In the genomic region with DNA sequence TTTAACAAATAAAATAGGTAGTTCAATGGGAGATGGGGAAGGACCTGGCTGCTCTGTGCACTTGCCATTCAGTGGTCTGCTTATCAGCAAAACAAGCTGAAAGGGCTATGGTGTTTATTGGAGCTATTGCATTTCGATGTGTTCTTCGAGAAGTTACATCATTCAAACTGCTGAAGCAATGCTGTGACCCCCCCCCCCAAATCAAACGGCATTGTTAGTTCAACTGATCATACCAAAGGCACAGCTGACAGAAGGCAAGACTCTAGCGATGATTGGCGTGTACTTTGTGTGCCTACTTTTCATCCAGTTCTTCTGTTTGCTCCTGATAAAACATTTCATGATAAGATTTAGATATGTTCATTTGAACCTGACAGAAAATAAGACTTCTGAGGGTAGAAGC, we compare ENCODE assay signal across 9 mouse cellular contexts. TPM values are rescaled to one million over a fixed set of nuclear protein-coding genes. Genes with fewer than 3 reads are reported as not detected.
DNase-seq lines count a peak whose midpoint lies in the region; ATAC-seq and TF ChIP-seq lines count a peak whose summit lies in the region.
"Had no signal": no experiment of that assay in that cellular context is flagged by ENCODE, and none has a peak within 500 bp of the region (broad histone marks: within the 10 kb centered on the region; RNA-seq: fewer than 3 reads in every experiment).

No protein-coding gene starts in this region.

- DNase-seq in embryo, embryonic 11 days = peak; percentile 23
- DNase-seq in embryo, embryonic 10 days (ENCODE audit: low spot score) = no peak
- peak; percentile 18 for DNase-seq in G1E (ENCODE audit: low spot score)
- DNase-seq in hindbrain, embryonic 10.5 days (ENCODE audit: low spot score) = no peak
- no peak for DNase-seq in c-Kit-positive CD71-positive TER-119-positive erythroid progenitor cells, embryonic 14.5 days (ENCODE audit: low spot score)
- no peak for DNase-seq in cerebellum, adult 11 months

- H3K4me1 ChIP-seq in G1E (ENCODE audit: insufficient read depth, low read depth, low read length) = peaks cover 38% of the 10 kb centered on the region
- H3K4me1 ChIP-seq in hindbrain, embryonic 10.5 days (replicated peaks) = peaks cover 27% of the 10 kb centered on the region

- H3K4me3 ChIP-seq in G1E (ENCODE audit: low read depth, low read length) (peak overlapping the region; percentile 99), macrophage (ENCODE audit: inconsistent target) (peak overlapping the region; percentile 35)
- peak overlapping the region; percentile 84 for H3K4me3 ChIP-seq in hindbrain, embryonic 10.5 days

- peaks cover 31% of the 10 kb centered on the region for H3K36me3 ChIP-seq in G1E (replicated peaks)
- H3K36me3 ChIP-seq in hindbrain, embryonic 10.5 days = peaks cover 28% of the 10 kb centered on the region
- peaks cover 10% of the 10 kb centered on the region; the same call in 1 of the 2 replicates for H3K36me3 ChIP-seq in macrophage (ENCODE audit: inconsistent target)

- no peak for TF ChIP-seq CTCF in G1E (IDR thresholded peaks at IDR 0.05; ENCODE audit: low read depth, low read length)

- peak overlapping the region; percentile 99 for H3K27ac ChIP-seq in hindbrain, embryonic 10.5 days
- no peak overlapping the region for H3K27ac ChIP-seq in macrophage

- ATAC-seq in G1E (ENCODE audit: extremely low read depth, insufficient number of reproducible peaks, low FRiP score, poor library complexity, severe bottlenecking) = no peak
- no peak for ATAC-seq in frontal cortex, adult (ENCODE audit: low TSS enrichment)

- 73% methylated on average over 5 of the region's 5 CpGs for WGBS in hindbrain, embryonic 10.5 days
- 30% methylated on average over 5 of the region's 5 CpGs for WGBS in macrophage (ENCODE audit: missing documents)

- H3K9me3 ChIP-seq in G1E (replicated peaks) = no peaks in the 10 kb centered on the region
- no peaks in the 10 kb centered on the region for H3K9me3 ChIP-seq in hindbrain, embryonic 10.5 days

- peaks cover 21% of the 10 kb centered on the region for H3K79me2 ChIP-seq in macrophage (ENCODE audit: inconsistent target)

- H3K27me3 ChIP-seq in G1E (ENCODE audit: insufficient read depth, low read length) = peaks cover 12% of the 10 kb centered on the region
- H3K27me3 ChIP-seq in hindbrain, embryonic 10.5 days (ENCODE audit: insufficient read depth, poor library complexity, severe bottlenecking) = no peaks in the 10 kb centered on the region

RNA-seq across cellular contexts. Expression of a gene that starts 0.8 kb away (rescaled TPM):
- total RNA-seq in G1E (2014; fragmentation: Nextera tagmentation) (36.6 and 37.0 TPM in 2 replicates), G1E (2017) (36.0 and 42.4 TPM in 2 replicates)
- polyA plus RNA-seq in G1E (2012) (13.2 and 14.0 TPM in 2 replicates), macrophage (2018) (12.5 to 17.1 TPM (median 16.3 TPM) in 3 replicates)
- polyA plus RNA-seq in hindbrain, embryonic 10.5 days (2016; fragmentation: Nextera tagmentation; extraction: Ambion mirVana) = 114 and 131 TPM in 2 replicates
- 10 to 100 TPM; 23.6 to 62.1 (median 36.3) TPM for total RNA-seq in macrophage (2018; cell fraction: chromatin; rRNA removed)
- total RNA-seq in macrophage (2018; cell fraction: cytosol; rRNA removed) = 10 to 100 TPM in 23 of 26 experiments, 1 to 10 TPM in 3; 9.5 to 17.0 (median 12.9) TPM
- 10 to 100 TPM; 15.8 to 41.9 (median 26.0) TPM for total RNA-seq in macrophage (2018; cell fraction: nucleus; rRNA removed)

RNA-seq across cellular contexts. Expression of a gene that starts 22.3 kb away (rescaled TPM):
- total RNA-seq in G1E (2014; fragmentation: Nextera tagmentation) (not detected in 2 replicates), G1E (2017) (not detected in 2 replicates)
- polyA plus RNA-seq in G1E (2012) (not detected in 2 replicates), macrophage (2018) (not detected in 3 replicates)
- not detected in 2 replicates for polyA plus RNA-seq in hindbrain, embryonic 10.5 days (2016; fragmentation: Nextera tagmentation; extraction: Ambion mirVana)
- total RNA-seq in macrophage (2018; cell fraction: chromatin; rRNA removed) = 1 to 10 TPM in 13 of 26 experiments, under 1 TPM in 7, not detected in 6; 0.59 to 3.5 (median 1.2) TPM
- under 1 TPM in 1 of 26 experiments, not detected in 25; 0.33 TPM for total RNA-seq in macrophage (2018; cell fraction: cytosol; rRNA removed)
- 1 to 10 TPM in 5 of 26 experiments, under 1 TPM in 10, not detected in 11; 0.39 to 1.6 (median 0.84) TPM for total RNA-seq in macrophage (2018; cell fraction: nucleus; rRNA removed)
- polyA plus RNA-seq: lung, adult 2 months had no signal

Comparison
In these comparisons a context has a peak if more than half of its experiments do, and no peak if none do; other contexts are left out.
1. DNase-seq: peak in embryo, embryonic 11 days (single experiment) and G1E (single experiment); none in embryo, embryonic 10 days (single experiment), hindbrain, embryonic 10.5 days (single experiment), c-Kit-positive CD71-positive TER-119-positive erythroid progenitor cells, embryonic 14.5 days (single experiment) and cerebellum, adult 11 months (single experiment).
2. H3K4me3 ChIP-seq: peak in every context shown above with its lines; median percentile 99 in G1E; 84 in hindbrain, embryonic 10.5 days; 35 in macrophage.